Mouse (Mus musculus): ENCODE data around the gene 4930518I15Rik.
"Not testable (repeated sequence)": the region's sequence is repeated elsewhere in the genome, so short reads cannot be mapped to it uniquely, and the experiment has no call there.

4930518I15Rik gene

GRCm38 (mm10) chr2:156877726-156878125 lies 20.0 kb upstream of the 4930518I15Rik start:
- in situ Hi-C loops (cut with MboI, MseI) = no loop called here

- in situ Hi-C loops (cut with MboI, MseI) = no loop called here
Observed at GRCm38 (mm10) chr2:156874760-156875510, 17.2 kb upstream of the 4930518I15Rik start.

GRCm38 (mm10) chr2:156874047-156874759 lies 16.5 kb upstream of the 4930518I15Rik start:
- in situ Hi-C loops (cut with MboI, MseI) = no loop called here

- in situ Hi-C loops (cut with MboI, MseI) = no loop called here
Observed at GRCm38 (mm10) chr2:156873629-156874028, 15.9 kb upstream of the 4930518I15Rik start.

GRCm38 (mm10) chr2:156870519-156870918 lies 12.8 kb upstream of the 4930518I15Rik start:
- in situ Hi-C loops (cut with MboI, MseI) = no loop called here

- in situ Hi-C loops (cut with MboI, MseI) = no loop called here
Observed at GRCm38 (mm10) chr2:156869554-156869953, 11.8 kb upstream of the 4930518I15Rik start.

- in situ Hi-C loops (cut with MboI, MseI) = no loop called here
Observed at GRCm38 (mm10) chr2:156868994-156869393, 11.2 kb upstream of the 4930518I15Rik start.

- in situ Hi-C loops (cut with MboI, MseI) = no loop called here
Observed at GRCm38 (mm10) chr2:156864481-156864880, 6.7 kb upstream of the 4930518I15Rik start.

GRCm38 (mm10) chr2:156863487-156864160 lies 5.9 kb upstream of the 4930518I15Rik start:
- in situ Hi-C loops (cut with MboI, MseI) = no loop called here

- in situ Hi-C loops (cut with MboI, MseI) = no loop called here
Observed at GRCm38 (mm10) chr2:156862772-156863486, 5.2 kb upstream of the 4930518I15Rik start, which contains the start of gene Rab5if. TSS of gene Rab5if (plus strand) at chr2:156863128.

- in situ Hi-C loops (cut with MboI, MseI) = no loop called here
Observed at GRCm38 (mm10) chr2:156862041-156862717, 4.4 kb upstream of the 4930518I15Rik start.

- in situ Hi-C loops (cut with MboI, MseI) = no loop called here
Observed at GRCm38 (mm10) chr2:156858671-156859070, 925 bp upstream of the 4930518I15Rik start.

GRCm38 (mm10) chr2:156857385-156857791 lies 358 bp downstream of the 4930518I15Rik start:
- in situ Hi-C loops (cut with MboI, MseI) = no loop called here

- in situ Hi-C loops (cut with MboI, MseI) = no loop called here
Observed at GRCm38 (mm10) chr2:156856311-156856710, 1.4 kb downstream of the 4930518I15Rik start.

GRCm38 (mm10) chr2:156853999-156854771 lies 3.6 kb downstream of the 4930518I15Rik start:
- in situ Hi-C loops (cut with MboI, MseI) = not testable (repeated sequence)

- in situ Hi-C loops (cut with MboI, MseI) = not testable (repeated sequence)
Observed at GRCm38 (mm10) chr2:156853584-156853983, 4.2 kb downstream of the 4930518I15Rik start.

- in situ Hi-C loops (cut with MboI, MseI) = no loop called here
Observed at GRCm38 (mm10) chr2:156850505-156850904, 7.2 kb downstream of the 4930518I15Rik start.

GRCm38 (mm10) chr2:156848526-156849182 lies 9.1 kb downstream of the 4930518I15Rik start:
- in situ Hi-C loops (cut with MboI, MseI) = no loop called here

GRCm38 (mm10) chr2:156847653-156848052 lies 10.1 kb downstream of the 4930518I15Rik start:
- in situ Hi-C loops (cut with MboI, MseI) = no loop called here

- in situ Hi-C loops (cut with MboI, MseI) = no loop called here
Observed at GRCm38 (mm10) chr2:156844715-156845114, 13.0 kb downstream of the 4930518I15Rik start.

Measured in T-helper 1 cell (primary cell).